Mouse (Mus musculus) gastrocnemius, adult 2 months (tissue): Measurements from ENCODE around the gene Snd1. TPM values are rescaled to one million over a fixed set of nuclear protein-coding genes. Genes with fewer than 3 reads are reported as not detected.

ENCODE experiments used
- DNase-seq: peaks from one replicate; pipeline ENCODE4 v3.0.0; 2022
- H3K27ac ChIP-seq: fragments of 200-600 bp; 2 replicates; pipeline ENCODE4 v1.8.1; 2022; ENCODE audit warnings: mild to moderate bottlenecking
- H3K4me3 ChIP-seq: fragments of 200-600 bp; 2 replicates; pipeline ENCODE4 v1.8.1; 2022; ENCODE audit warnings: mild to moderate bottlenecking, moderate library complexity
- CTCF ChIP-seq: fragments of 200-600 bp; IDR thresholded peaks from 2 replicates; pipeline ENCODE4 v1.8.1; 2022; ENCODE audit warnings: antibody characterized with exemption, mild to moderate bottlenecking, moderate library complexity
- intact Hi-C: fragments of 180-260 bp; cut with DNase I; formaldehyde crosslinking; loops from one replicate; pipeline ENCODE4 v1.15.1; 2025
- total RNA-seq, 2 experiments: library from RNA; stranded (reverse); gene quantifications; 2 replicates each; pipeline ENCODE4 v1.2.3; 2021

Snd1 gene
- total RNA-seq, 2 experiments from 2014 or later: 40.4 to 41.0 TPM

DNA sequence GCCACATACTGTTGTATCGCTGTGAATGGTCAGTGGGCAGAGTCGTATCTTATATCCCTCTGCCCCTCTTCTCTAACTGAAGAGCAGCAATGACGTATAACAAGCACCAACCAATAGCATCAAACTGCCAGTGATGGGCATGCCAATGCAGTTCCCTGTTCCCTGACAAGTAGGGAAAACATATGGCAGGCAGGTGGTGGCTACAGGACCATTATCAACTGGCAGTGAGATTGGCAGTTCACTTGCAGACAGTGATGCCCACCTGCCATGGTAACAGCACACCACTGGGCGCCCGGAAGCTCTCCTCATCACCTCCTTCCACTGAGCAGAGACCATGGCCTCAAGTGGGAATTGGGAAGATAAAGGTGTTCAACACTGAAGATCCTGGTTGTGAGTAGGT is 181.6 kb downstream of the Snd1 start:
- no peak for DNase-seq
- TF ChIP-seq CTCF: no peak
- Histone ChIP-seq H3K4me3 (no peak overlapping the region), H3K27ac (no peak overlapping the region)
- intact Hi-C loops: no loop called here

DNA sequence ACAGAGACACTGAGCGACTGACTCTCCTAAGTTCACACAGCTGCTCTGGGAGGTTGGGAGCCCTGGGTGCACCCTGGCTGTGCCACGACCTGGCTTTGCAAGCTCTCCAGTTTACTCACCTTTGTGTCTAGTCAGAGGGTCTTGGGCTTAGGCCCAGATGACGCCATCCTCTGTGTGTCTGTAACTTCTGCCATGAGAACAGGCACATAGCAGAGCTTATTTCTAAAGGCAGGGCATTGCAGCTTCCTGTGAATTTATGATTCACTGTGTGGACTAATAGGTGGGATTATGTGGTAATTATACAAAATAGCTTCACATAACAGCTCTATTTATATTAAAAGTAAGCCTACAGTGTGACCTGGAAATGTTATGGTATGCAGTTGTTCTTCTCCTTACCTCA is 188.1 kb downstream of the Snd1 start:
- TF ChIP-seq CTCF: no peak
- no peak for DNase-seq
- no peak overlapping the region for H3K4me3 ChIP-seq
- H3K27ac ChIP-seq: no peak overlapping the region
- intact Hi-C loops: no loop called here

DNA sequence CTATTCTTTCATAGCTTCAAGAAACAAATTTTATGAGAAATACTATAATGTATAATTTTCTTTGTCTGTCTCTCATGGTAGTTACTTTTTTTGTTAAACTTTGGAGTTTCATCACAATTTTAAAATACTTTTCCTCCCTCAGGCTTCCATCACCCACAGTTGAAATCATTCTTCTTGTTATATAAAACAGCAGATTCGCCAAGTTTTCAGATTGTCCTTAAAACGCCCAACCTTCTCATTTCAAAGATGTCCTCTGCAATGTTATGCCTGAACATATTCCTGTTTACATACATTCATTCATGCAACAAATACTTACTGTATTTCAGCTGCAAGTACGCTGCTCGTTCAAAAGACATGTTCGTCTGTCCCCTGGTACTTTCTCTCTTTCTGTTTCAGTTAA is 188.7 kb downstream of the Snd1 start:
- Histone ChIP-seq H3K4me3 (no peak overlapping the region), H3K27ac (no peak overlapping the region)
- no peak for TF ChIP-seq CTCF
- intact Hi-C loops: no loop called here
- DNase-seq: no peak

DNA sequence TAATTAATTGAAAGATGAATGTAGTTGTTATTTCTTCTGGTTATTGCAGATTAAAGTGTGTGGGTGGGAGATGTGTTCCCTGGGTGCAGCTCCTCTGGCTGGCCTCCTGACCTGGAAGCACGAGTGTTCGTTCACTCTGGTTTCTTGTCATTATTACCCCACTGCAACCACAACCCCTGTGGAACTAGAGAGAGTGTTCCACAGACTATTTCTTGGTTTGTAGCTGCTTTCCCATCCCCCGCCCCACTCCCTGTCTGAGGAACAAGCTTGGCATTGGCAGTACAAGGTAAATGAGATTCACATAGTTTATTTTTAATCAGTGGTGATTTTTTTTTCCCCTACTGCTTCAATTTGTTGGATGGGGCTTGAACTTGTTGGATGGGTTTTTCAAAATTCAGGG is 189.8 kb downstream of the Snd1 start:
- intact Hi-C loops: no loop called here
- no peak overlapping the region for H3K4me3 ChIP-seq
- TF ChIP-seq CTCF: no peak
- DNase-seq: no peak
- no peak overlapping the region for H3K27ac ChIP-seq

DNA sequence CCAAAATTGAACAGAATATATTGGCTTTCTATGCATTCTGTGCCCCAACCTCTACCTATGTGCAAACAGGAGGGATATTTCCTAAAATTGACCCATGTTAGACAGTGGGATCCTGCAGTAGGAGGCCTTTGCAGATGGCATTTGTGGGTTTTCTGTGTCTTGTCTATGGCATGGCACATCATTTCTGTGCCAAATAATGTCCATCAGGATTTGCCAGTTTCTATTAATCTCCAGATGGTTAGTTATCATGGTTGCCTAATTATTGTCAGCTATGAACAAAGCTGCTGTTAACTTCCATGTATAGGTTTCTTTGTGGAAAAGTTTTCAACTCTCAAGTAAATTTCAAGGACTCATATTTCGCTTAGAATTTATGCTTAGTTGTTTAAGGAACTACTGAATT is 192.6 kb downstream of the Snd1 start:
- Histone ChIP-seq H3K4me3 (no peak overlapping the region), H3K27ac (no peak overlapping the region)
- no peak for TF ChIP-seq CTCF
- intact Hi-C loops: no loop called here
- no peak for DNase-seq

DNA sequence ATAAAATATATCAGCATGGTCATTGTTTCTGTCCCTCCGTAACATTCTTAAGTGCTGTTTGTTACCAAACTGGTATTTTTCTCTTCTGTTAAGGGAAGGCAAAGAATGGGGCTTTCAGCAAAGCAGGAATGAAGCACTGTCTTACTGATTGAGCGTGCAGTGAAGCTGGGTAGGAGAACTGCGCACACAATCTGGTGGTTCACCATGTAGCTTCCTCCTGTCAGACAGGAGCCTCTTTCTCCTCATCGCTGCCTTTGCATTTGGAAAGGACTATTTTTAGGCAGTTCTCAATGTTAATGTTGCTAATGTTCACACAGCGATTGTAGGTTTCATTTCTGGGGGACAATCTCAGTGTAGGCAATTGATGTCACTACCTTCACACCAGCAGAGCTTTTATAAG is 194.3 kb downstream of the Snd1 start:
- no peak overlapping the region for H3K27ac ChIP-seq
- no peak for TF ChIP-seq CTCF
- DNase-seq: no peak
- no peak overlapping the region for H3K4me3 ChIP-seq
- intact Hi-C loops: no loop called here

DNA sequence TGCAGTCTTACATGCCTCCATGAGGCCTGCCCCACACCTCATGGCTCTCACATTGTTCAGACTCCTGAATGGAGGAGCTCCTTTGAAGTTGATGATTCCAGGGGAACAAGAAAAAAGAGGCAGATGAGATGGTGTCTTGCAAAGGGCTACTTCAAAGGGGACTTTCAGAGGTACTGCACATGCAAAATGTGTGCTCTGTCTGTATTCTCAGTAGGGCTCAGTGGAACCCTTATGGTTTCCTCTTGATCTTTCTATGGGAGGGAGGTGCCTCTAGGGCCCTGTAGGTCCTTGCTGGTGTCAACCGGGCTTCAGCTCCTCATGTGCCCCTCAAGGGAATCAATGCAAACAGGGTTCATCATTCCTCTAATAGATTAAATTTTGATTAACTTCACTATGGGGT is 197.4 kb downstream of the Snd1 start:
- TF ChIP-seq CTCF: no peak
- Histone ChIP-seq H3K4me3 (no peak overlapping the region), H3K27ac (no peak overlapping the region)
- DNase-seq: no peak
- intact Hi-C loops: no loop called here

DNA sequence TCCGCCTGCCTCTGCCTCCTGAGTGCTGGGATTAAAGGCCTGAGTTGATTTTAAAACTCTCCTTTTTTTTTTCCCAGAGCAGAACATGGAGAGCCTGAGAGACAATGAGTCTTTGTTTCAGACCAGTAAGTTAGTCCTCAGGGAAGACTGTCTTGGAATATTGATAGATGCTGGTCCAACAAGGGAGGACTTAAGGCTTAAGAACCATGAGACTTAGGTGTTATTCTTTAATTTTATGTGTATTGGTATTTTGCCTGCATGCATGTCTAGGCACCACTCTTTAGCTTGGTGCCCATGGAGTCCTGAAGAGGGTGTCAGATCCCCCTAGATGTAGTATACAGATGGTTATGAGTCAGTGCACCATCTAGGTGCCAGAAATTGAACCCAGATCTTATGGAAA is 199.7 kb downstream of the Snd1 start:
- no peak overlapping the region for H3K27ac ChIP-seq
- no peak for DNase-seq
- no peak overlapping the region for H3K4me3 ChIP-seq
- intact Hi-C loops: no loop called here
- no peak for TF ChIP-seq CTCF

DNA sequence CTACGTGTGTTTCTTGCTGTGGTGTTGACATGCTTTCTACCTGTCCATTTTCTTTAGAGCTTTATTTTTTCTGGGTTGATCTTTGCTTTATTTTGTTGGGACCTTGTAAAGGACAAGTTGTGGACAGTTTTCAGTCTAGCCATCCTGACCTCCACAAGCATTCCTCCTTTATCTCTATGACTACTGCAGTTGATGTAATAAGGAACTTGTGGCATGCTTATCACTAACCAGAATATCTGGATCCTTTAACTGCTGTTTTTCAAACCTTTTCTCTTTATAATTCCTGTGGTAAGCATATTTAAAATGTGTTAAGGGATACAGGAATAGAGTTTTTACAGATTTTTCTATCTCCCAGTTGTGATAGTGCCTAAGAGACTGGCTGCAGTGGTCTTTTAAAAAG is 204.0 kb downstream of the Snd1 start:
- Histone ChIP-seq H3K4me3 (no peak overlapping the region), H3K27ac (no peak overlapping the region)
- TF ChIP-seq CTCF: no peak
- DNase-seq: no peak
- intact Hi-C loops: no loop called here

DNA sequence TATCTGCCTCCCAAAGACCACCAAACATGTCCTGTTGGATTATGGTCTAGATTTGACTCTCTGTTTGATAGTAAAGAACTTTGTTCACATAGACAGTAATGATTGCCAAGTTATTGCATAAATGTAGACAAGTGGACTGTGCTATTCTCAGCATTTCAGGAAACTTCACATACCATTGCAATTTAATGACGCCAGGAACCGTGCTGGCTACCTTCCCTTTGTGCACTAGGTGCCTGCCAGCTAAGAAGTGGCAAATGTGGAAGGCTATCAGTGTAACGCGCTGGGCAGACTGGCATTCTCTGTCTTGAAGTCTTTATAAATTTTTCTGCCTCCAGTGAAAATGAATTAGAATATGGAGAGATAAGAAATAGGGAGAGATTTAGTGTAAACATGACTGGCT is 205.6 kb downstream of the Snd1 start:
- Histone ChIP-seq H3K27ac (no peak overlapping the region), H3K4me3 (no peak overlapping the region)
- peak; percentile 20 for DNase-seq
- no peak for TF ChIP-seq CTCF
- intact Hi-C loops: no loop called here

DNA sequence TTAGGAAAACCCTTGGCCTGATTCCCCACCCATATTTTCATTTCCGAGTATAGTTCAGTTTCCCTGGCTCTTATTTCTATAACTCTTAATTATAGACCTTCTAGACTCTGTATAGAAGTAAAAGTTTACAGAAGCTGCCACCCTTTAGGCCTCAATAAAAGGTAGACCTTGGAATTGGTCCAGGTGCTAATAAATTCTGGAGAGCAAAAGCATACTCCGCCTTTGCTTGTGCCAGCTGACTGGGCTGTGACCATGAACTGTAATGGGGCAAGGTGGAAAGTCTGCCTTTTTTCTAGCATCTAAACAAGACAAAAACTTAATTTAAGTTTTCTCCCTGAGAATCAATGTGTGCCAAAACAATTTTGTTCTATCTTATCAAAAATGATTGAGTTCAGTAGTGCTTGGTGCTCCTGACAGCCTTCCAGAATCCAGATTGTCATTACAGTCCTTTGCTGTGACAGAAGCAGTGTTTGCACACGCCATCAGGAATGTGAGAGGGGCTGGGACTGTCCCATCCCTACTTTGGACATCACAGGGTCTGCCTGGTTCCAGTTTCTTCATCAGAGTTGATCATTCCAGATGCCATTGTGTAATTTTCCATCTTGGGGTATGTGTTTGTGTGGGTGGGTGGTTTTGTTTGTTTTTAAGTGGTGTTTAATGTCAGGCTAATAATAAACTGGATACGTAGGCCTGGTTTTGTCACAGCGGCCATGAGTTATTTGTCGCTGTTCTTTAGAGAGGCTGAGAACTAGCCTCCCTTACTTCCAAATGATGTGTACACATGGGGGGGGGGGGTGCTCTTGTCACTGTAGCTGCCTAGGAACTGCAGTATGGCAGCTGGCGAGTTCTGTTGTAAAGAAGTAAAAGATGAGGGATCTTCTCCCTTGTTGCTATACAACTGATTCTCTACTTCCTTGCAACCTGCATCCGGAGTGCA is 206.8 kb downstream of the Snd1 start:
- Histone ChIP-seq H3K4me3 (no peak overlapping the region), H3K27ac (no peak overlapping the region)
- TF ChIP-seq CTCF: no peak
- no peak for DNase-seq
- intact Hi-C loops: no loop called here

DNA sequence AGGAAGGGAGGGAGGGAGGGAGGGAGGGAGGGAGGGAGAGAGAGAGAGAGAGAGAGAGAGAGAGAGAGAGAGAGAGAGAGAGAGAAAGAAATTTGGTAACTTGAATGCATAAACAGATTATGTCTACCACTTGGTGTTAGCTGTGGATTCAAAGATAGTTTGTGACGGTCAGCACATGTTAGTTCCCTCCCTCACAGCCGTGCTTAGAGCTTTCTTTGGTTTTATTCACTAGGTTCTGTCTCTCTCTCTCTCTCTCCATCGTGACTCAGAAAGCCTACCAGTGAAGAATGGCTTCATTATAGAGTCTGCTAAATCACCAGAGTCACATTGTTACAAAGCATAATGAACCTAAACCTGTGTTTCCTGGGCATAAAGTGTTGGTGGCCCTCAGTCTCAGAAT is 210.1 kb downstream of the Snd1 start:
- no peak for TF ChIP-seq CTCF
- Histone ChIP-seq H3K4me3 (no peak overlapping the region), H3K27ac (no peak overlapping the region)
- no peak for DNase-seq
- intact Hi-C loops: no loop called here

DNA sequence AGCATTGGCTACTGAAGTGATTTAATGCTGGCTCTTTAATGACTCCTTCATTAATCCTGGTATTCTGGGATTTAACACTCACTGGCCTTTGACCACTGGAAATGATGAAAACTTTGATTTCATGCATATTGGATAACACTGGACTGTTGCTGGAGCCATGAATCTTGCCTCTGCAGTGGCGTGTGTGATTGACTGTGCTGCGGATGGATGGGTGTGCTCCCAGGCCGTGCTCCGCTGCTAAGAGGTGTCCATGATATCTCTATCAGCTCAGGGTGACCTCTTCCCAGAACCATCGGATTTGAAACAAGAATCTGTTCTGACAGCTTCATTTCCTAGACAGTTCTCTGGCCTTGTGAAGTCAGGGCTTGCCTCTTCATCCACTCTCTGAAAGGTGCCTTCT is 210.8 kb downstream of the Snd1 start:
- no peak overlapping the region for H3K4me3 ChIP-seq
- DNase-seq: no peak
- no peak overlapping the region for H3K27ac ChIP-seq
- TF ChIP-seq CTCF: no peak
- intact Hi-C loops: no loop called here

DNA sequence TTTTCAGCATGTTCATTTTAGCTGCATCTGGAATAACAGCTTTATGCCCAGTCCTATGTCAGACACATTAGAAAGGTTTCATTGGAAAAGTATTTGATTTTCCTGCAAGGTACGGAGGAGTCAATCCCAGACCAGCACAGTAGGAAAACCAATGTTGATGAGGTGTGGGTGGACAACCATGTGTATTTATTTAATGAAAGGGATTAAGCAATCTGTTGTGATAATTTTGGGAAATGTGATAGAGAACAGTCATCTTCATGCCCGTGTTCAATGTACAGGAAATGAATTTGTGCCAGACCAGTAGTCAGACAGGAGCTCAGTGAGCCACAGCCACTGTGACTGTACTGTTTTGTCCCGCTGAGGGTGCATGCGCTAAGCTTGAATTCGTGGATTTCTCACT is 212.8 kb downstream of the Snd1 start:
- no peak overlapping the region for H3K4me3 ChIP-seq
- intact Hi-C loops: no loop called here
- no peak for TF ChIP-seq CTCF
- H3K27ac ChIP-seq: no peak overlapping the region
- DNase-seq: no peak
